Mouse (Mus musculus) lung, postnatal 4 days (tissue): ENCODE data around the gene Wdr76.
"Not testable (repeated sequence)": the region's sequence is repeated elsewhere in the genome, so short reads cannot be mapped to it uniquely, and the experiment has no call there.

Experiments
- DNase-seq, 2 experiments: peaks; one replicate each; pipeline ENCODE4 v3.0.0; 2021

The Wdr76 gene

DNA sequence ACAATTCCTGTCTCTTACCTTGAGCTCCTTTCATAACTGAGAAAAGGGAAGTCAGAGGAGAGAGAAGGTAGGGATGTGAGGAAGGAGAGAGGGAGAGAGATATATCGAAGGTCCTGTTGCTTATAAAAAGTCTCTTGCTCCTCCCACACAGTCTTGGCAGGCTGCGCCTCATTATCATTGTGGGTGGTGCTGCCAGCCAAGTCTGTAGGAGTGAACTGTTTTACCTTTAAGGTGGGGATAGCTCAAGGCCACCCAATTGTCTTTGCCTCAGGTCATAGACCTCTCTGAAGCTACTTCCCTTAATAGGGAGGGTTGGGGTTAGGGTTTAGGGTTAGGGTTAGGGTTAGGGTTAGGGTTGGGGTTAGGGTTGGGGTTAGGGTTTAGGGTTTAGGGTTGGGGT is 15.5 kb downstream of the Wdr76 start:
- no peak for DNase-seq

DNA sequence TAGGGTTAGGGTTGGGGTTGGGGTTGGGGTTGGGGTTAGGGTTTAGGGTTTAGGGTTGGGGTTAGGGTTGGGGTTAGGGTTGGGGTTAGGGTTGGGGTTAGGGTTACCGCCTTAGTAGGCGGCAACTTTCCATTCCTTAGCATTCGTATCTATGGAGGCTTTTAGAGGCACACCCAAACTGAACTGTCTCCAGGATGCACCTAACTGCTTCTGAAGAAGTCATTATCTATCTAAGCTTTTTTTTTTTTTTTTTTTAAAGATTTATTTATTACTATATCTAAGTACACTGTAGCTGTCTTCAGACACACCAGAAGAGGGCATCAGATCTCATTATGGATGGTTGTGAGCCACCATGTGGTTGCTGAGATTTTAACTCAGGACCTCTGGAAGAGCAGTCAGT is 16.3 kb downstream of the Wdr76 start:
- DNase-seq: not testable (repeated sequence)

DNA sequence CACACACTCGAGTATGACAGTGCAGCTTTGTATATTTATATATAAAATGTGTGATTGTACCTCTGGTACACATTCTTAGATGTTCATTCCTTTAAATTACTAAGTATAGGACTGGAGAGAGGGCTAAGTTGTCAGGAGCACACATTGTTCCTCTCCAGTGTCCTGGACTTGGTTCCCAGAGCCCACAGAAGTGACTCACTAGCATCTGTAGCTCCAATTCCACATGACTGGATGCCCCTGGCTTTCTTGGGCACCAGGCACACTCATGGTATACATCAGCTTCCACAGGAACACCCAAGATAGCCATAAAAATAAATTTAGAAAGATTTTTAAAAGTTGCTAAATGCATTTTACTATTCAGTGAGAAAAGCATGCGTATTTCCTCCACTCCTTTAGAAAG is 18.5 kb downstream of the Wdr76 start:
- DNase-seq: no peak

DNA sequence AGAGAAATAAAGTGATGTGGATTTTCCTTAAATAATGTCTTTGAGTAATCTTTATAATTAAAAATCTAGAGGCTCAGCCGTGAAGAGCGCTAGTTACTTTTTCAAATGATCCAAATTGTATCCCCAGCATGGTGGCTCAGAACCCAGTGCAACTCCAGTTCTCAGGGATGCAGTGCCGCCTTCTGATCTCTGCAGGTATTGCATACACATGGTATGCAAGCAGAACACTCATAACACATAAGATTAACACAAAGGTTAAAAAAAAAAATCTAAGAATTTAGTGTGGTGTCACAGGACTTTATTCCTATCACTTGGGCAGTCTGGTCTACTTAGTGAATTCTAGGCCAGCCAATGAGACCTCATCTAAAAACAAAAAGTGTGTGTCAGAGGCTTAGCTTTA is 38.3 kb downstream of the Wdr76 start:
- no peak for DNase-seq

DNA sequence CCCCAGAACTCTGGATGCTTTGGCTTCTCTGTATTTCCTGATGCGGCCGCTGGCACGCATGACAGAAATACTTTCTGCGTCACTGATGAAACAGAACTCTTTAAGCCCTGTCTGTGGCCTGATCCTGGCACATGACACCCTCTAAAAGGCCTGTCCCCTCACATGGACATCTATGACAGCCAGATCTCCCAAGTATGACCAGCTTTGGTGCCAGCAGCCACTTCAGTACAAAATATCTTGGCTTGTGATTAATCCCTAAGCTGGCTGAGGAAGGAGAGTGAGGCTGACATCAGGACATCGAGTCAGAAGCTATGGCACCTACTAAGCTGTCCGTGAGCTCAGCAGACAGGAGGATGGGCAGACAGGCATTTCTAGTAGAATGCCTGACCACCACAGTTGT is 43.1 kb downstream of the Wdr76 start:
- no peak for DNase-seq

DNA sequence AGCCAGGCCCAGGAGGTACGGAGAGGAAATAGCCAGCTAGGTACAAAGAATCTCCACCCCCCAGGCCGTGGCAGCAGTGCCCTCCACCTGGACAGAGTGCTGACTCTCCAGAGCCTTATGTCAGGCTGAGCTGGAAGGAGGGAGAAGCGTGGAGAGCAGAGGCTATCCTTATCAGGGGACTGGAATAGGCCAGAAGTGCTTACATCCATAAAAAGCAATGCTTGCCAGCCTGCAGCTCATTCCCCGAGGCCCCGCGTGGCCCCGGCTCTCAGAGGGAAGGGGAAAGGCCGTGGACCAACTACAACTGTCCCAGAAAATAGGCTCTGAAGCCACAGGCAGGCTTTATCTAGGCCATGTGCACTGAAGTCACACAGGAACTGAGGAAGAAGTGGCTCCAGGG is 44.7 kb downstream of the Wdr76 start:
- no peak for DNase-seq

DNA sequence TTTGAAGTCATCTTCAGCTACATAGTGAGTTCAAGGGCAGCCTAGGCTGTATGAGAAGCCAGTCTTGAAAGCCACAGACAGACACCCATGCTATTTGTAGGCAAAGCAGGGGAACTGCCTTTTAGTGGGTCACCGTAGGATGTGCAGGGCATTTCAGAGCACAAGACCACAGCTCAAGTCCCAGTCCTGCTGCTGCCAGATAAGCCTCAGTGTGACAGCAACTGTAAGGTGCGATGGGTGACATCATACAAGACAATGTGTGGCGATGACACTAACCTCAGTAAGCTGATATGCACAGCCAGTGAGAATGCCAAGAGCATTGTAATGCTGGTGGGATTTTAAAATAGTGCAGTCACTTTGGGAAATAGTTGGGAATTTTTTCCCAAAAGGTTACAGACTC is 56.6 kb downstream of the Wdr76 start:
- peak in 1 of 2 experiments; percentile 1 for DNase-seq

DNA sequence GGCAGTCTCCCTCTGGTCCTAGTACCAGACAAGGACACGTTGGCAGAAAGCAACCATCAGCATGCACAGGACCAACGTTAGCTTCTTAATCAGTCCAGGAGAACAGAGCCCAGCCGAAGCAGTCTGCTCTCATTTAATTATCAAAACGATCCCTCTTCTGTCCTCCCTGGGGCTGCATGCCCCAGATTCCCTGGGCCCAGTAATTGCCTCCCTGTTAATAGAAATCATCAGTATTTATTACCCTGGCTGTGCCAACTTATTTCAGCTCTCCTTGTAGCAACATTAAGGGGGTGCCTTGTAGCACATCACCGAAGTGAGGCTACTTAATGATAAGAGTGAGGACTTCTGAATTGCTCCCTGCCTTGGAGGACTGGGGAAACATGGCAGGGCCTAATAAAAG is 59.4 kb downstream of the Wdr76 start:
- DNase-seq: peak in 1 of 2 experiments; percentile 11

DNA sequence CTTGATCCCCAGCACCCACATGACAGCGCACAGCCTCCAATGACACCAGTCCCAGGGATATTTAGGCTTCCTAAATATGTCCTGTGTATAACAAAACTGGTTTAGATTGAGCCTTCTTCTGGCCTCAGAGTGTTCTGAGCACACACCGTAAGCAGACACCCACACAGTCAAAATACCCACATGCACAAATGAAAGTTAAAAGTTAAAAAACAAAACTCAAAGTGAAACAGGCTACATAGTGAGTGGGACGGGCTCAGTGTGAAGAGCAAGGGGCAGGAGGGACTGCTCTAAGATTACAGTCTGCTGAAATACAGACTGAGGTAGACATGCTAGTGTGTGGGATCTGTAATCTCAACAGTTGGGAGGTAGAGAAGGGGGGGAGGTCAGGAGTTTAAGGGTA is 63.5 kb downstream of the Wdr76 start:
- DNase-seq: no peak

DNA sequence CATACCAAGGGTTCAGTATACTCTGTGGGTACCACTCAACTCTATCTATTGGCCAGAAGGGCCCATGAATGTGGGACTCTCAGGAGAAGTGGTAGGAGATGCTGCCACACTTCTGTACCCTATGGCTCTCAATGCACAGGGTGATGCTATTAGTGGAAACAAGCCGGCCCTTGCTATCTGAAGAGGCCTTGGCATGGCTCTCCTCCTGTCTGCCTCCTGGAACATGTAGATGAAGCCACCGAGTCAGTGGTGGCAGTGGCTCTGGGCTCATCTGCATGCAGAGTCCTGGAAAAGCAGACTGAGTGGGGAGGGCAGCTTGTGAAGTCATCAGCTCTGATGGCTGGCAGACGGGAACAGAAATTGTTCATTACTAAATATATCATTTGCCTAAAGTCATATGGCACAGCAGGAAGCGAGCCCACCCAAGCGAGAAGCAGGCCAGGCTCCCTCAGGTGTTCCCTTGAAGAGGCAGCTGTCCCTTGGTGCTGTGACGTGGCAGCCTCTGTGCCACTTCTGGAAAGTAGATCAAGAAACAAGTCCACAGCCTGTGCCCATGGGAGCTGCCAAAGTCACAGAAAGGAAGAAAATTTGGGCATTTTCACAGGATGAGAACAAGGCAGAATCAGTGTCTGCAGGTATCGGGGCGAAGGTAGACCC is 64.6 kb downstream of the Wdr76 start:
- DNase-seq: no peak

DNA sequence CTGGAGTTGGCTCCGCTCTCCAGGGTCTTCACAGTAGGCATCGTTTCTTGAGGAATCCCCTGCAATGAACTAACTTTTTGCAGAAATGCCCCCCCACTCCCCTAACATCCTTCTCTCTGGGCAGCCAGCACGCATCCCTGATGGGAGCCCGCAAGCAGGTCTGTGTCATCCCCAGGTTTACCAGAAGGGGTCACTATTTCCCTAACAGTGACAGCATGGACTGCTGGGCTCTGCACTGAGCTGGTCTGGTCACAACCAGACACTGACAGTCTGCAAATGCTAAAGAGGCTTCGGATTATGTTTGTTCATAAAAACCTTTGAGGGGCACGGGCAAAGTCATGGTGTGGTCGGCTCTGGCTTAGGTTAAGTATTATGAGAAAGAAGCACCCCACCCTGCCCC is 65.3 kb downstream of the Wdr76 start:
- DNase-seq: peak; percentile 68 to 89

DNA sequence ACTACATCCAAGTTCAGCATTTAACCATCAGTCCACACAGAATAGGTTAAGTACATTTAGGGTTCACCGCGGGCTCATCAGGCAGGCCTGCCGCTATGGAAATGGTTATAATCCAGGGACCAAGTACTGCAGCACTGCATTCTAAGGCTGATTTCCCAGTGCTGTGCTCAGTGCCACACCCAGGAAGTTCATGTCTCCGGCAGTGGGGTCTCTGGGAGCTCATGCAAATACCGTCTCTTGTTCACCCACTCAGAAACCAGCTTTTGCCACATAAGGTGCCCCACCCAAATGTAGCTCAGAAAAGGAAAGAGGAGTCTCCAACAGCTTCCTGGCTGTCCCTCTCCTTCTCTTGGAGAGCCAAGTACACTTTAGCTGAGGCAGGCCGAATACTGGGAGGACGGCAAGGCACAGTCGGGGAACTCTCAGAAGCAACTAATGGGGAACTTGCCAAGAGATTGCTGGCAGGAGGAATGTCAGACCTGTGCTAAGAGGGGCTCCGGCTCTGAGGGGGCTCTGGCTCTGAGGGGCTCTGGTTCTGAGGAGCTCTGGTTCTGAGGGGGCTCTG is 67.6 kb downstream of the Wdr76 start:
- peak in 1 of 2 experiments; percentile 10 for DNase-seq

DNA sequence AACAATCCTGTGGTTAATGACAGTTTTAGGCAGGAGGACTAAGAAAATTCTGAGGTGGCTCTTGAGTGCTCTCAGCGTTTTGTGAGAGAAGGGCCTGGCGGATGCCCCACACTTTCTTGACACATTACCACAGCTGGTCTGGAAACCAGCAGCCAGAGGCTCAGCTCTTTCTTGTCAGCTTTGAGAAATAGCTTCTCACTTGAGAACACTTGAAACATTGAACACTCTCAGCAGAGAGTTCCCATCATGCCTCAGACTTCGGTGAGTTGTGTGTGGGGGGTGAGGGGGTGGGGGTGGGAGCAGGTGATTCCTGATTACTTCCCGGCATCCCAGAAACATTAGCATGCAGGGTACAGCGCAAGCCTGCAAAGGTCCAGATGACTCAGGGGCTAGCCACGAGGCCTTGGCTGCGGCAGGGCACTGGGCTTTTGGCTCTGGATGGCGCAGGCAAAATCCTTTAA is 69.2 kb downstream of the Wdr76 start:
- peak; percentile 40 to 68 for DNase-seq

DNA sequence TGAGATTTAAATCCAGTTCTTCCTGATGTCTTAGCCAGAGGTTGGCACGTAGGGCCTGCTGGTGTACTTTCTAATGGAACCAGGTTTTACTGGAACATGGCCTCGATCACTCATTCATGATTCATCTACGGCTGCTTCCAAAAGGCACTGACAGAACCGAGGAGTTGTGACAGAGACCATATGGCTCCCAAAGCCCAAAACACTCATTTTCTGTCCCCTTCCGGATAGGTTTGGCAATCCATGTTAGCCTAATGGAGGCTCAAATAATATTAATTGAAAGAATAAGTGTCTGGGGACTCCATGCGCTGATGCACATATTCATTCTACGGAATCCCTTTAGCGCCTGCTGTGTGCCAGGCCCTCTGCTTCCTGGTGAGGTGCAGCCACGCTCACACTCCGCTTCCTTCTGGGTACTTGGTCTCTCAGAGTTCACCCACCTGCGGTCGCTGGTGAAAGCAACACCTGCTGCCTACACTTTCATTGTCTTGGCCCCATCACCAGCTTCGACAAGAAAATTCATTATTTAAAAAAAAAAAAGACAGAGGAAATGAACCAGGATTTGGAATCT is 76.4 kb downstream of the Wdr76 start:
- no peak for DNase-seq

DNA sequence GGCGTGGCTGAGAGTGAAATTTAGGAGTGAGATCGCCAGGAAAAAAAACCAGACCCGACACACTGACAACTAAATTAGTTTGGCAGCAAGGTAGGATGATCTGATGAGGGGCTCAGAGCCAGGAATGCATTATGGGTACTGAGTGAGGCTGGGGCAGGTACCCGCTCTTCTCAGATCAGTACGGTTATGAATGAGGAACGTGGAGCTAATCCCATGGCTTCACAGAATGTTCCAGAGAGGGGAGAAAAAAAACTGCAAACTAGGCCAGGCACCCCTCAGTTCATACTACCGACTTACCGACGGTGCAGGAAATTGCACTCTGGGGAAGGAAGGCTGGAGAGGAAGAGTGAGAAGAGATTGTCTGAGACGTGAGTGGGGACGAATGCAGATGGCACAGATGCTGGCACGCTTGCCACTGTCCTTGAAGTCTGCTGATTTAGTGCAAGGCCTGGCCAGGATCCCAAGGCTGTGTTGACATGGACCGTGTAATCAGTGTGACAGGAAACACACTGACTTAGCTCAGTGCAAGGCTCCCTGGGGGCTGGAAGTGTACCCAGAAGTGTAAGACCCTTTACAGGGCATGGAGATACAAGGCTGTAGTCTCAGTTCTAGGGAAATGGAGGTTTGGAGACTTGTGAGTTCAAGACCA is 77.1 kb downstream of the Wdr76 start:
- DNase-seq: peak; percentile 61 to 84

DNA sequence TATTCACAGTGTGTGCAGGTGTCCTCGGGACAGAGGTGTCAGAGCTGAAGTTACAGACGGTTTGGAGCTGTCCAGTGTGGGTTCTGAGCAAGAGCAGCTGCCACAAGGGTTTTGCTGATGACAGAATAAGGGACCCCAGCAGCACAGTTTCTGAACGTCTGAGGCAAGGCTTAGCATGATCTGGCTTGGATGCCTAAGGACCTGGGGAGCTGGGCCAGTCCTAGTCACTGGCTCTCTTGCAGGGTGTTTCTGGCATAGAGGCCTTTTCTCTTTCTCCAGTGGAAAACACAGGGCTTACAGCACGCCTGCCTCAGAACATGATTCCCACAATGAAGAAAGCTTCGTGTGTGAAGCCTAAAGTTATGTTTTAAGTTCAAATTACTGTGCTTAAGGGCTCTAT is 78.2 kb downstream of the Wdr76 start:
- no peak for DNase-seq

DNA sequence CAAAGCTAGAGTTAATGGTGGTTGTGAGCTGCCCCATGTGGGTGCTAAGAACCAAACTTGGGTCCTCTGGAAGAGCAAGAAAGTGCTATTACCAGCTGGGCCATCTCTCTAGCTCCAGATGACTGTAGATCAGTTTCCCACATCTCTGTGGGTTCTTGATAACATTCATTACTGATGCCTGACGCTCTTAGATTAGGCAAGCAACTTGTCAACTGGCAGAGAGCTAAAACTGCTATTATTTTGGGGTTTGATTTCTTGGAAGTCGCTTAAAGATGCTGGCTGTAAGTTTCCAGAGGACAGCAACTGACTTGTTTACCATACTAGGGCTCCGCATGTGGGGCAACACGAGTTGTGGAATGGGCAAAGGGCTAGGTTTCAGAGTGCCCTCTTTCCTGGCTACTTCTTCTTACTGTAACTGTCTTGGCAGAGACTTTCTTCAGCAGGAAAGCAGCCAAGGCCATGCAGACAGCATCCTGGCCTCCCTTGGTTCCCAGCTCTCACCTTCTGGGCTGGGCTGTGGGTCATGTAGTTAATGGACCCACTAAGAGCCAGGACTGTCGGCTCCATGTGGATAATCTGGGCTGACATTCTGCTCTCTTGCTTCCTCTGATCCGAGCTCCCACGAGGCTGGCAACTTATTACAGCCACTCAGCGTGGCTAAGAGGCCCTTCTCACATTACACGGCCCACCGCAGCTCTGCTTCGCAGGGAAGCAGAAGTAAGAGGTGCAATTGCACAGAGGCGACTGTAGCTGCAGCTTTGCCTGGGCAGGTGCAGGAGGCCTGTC is 81.2 kb downstream of the Wdr76 start:
- DNase-seq: peak; percentile 28 to 61

DNA sequence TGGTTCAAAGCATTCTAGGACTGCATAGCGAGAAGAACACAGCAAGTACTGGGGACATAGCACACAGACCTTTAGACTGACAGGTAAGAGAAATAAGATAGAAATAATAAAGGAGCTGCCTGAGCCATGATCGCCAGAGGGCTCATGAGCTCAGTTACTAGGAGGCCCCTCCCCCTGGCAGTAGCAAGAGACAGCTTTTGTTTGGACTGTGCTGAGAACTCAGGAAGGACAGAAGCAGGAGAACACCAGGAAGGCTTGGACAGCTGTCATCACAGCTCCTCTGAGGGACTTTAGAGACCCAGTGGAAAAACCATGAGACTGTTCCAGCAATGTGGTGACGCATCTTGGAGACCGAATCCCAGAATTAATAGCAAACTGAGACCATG is 81.8 kb downstream of the Wdr76 start:
- peak; percentile 38 to 55 for DNase-seq

DNA sequence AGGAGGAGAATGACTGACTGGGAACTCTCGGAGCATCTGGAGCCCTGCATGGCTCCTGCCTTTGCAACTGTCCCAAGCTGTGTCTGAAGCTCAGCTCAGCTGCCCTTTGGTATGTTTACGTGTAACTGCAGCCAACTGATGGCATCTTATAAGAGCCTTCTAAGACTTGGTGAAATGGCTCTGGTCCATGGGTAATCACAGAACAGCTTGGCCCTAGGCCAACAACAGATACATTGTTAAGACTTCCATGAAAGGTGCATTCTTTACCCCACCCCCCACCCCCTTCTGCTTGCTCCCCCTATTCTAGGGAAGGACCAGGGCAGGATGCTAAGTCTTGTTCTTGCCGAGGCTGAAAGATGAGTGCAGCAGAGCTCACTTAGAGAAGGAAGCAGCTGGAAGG is 87.6 kb downstream of the Wdr76 start:
- DNase-seq: no peak
